Mouse (Mus musculus): ENCODE results near the gene Ifngr1. TPM values are rescaled to one million over a fixed set of nuclear protein-coding genes. Genes with fewer than 3 reads are reported as not detected.

Gene Ifngr1
- total RNA-seq, 2 experiments from 2014 or later: 51.3 to 56.1 TPM

DNA sequence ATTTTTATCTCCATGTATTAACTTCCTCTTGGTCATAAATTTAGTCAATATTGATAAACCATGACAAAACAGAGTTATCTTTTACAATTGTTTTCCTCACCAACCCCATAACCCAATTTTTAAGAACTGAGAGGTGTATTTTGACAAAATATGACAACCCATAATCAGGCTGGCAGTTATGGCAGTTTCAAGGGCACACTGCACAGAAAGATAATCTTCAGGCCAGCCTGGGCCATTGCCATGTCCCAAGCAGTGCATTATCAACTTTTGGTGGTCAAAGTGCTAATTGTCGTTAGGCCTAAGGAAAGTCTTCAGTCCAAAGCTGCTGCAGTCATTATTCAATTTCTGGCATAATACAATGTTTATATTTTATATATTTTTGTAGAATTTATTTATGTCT, 6.9 kb upstream of the Ifngr1 start:
- no peak for DNase-seq (ENCODE audit: low spot score in 2 of 2)

DNA sequence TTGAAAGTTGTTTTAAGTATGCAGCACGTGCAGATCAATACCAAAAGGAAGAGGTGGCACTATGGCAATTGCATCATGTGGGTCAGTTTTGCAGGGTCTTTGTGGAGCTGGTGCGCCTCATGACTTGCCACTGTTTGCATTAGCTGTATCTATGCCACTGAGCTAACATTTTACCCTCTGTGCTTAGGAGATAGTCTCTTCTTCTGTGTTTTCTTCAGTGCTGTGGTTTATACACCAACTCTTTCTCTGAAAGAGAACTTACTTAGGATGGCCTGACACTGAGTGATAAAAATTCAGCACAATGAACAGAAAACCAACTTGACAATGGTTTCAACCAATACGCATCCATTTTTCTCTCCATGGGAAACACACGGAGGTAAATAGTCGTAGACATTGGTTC, 5.9 kb upstream of the Ifngr1 start:
- DNase-seq (ENCODE audit: low spot score in 2 of 2): no peak

- DNase-seq (ENCODE audit: low spot score in 2 of 2): no peak
Measured at GRCm38 (mm10) chr10:19587281-19587680, 4.5 kb upstream of the Ifngr1 start.

DNA sequence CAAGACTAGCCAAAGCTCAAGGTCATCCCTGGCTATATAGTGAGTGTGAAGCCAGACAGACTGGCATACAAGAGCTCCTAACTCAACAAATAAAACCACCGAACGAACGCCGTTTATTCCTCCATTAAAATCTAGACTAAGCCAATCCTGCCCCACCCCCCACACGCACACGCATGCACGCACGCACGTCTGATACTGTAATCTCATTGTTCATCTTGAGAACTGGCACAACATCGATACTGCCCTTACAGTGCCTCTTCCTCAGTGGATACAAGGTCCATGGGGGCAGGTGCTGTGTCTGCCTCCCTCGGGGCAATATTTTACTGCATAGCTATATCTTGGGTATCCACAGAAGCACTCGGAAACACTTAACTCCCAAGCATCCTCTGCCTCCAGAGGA, 2.1 kb upstream of the Ifngr1 start:
- DNase-seq (ENCODE audit: low spot score in 2 of 2): no peak

GRCm38 (mm10) chr10:19591286-19591640, 486 bp upstream of the Ifngr1 start:
- DNase-seq (ENCODE audit: low spot score in 2 of 2): no peak

DNA sequence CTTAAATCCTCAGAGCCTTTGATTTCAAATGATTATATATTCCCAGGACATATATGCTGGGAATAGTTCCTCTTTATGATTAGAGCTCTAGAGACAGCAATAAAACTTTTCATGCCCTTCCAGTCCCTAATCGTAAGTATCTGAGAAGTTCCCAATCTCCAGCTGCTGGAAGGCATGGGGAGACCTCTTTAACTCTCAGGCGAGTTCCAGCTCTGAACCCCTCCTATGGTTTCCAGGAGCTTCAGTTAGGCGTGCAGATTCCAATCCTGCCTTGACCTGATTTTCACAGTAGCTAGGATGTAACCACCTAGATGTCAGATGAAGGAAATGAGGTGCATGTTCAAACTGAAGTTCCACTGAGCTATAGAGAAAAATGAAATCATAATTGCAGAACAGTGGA, 807 bp downstream of the Ifngr1 start:
- no peak for DNase-seq (ENCODE audit: low spot score in 2 of 2)

GRCm38 (mm10) chr10:19593296-19593695, 1.5 kb downstream of the Ifngr1 start:
- no peak for DNase-seq (ENCODE audit: low spot score in 2 of 2)

DNA sequence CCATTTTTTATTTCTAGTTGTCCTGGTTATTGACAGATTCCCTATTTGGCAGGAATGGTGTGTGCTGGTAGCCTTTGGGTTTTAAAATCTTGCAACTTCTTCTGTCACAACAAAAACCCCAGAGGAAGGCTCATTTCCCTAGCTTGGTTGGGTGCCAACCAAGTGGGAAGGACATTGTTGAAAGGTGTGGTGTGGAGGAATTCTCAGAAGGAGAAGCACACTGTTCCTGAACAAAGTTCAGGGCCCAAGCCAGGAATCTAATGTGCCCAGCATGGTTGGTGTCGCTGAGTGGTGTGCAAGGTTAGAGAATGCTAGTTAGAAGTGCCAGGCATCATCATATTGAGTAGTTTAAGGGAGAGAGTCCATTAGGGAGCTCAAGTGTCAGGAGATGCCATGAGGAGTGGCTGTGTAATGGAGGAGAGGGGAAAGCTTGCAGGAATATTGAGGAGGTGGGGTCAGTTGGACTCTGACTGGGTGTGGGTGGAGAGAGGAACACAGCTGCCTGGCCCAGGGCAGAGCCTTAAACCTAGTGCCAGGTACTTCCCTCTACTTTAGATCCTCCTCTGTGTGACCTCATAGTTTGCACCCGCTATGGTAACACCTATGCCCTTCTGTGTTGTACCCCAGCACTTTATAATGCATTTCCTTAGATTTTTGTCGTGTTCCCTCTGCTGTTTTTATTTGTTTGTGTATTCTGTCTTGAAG, 2.6 kb downstream of the Ifngr1 start:
- no peak for DNase-seq (ENCODE audit: low spot score in 2 of 2)

GRCm38 (mm10) chr10:19596866-19597265, 5.1 kb downstream of the Ifngr1 start:
- no peak for DNase-seq (ENCODE audit: low spot score in 2 of 2)

GRCm38 (mm10) chr10:19598091-19598490, 6.3 kb downstream of the Ifngr1 start:
- DNase-seq (ENCODE audit: low spot score in 2 of 2): no peak

DNA sequence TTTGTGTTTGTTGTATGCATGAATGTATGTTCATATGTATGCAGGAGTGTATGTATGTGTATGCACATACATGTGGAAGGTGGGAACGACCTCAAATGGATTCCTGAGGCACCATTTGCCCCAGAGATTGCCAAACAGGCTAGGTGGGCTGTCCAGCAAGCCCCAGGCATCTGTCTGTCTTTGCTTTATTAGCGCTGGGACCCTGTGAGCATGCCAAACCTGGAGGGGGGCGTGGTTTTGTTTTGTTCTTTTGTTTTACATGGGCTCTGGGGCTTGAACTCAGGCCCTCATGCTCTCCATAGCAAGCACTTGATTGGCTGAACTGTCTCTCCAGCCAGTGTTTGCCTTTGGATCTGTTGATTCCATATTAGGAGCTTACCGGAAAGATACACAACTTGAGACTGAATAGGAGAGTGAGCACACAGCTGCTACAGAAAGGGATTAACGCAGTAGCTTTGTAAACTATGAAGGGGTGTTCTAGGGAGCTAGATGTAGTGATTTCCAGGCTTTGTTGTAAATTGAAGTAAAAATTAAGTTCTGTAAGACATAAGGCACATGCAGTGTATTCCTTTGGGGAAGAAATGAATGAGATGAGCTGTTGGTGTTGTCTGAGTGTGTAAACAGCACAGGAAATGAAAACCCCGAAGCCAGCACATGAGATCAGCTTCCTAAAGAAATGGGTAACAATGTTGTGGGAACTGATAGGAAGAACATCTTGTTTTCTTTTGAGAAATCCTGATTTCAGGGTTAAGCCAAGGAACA, 7.8 kb downstream of the Ifngr1 start:
- no peak for DNase-seq (ENCODE audit: low spot score in 2 of 2)

DNA sequence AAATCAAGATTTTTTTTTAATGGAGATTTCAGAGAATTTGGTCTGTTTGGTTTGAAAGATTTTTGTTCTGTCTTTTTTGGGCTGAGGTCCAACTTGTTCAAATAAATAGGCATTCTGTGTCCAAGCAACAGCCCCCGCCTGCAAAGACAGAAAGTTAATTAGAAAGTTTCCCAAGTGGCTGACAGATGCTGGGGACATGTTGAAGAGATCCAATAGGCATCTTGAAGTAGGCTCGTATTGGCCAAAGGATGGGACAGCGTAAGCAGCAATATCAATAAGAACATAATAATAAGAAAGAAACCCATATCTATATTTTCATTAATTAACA, 8.3 kb downstream of the Ifngr1 start:
- no peak for DNase-seq (ENCODE audit: low spot score in 2 of 2)

DNA sequence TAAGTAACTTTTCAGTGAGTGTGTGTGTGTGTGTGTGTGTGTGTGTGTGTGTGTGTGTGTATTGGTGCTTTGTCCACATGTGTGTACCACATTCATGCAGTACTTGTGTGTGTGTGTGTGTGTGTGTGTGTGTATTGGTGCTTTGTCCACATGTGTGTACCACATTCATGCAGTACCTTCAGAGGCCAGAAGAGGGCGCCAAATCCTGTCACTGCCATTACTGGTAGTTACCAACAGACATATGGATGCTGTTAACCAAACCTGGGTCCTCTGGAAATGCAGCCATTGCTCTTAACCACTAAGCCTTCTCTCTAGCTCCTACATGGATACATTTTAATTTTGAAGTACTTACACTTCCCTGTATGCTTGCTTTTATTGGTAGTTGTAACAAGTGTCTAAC, 9.8 kb downstream of the Ifngr1 start:
- DNase-seq (ENCODE audit: low spot score in 2 of 2): peak; percentile 46 to 58

- DNase-seq (ENCODE audit: low spot score in 2 of 2): no peak
Measured at GRCm38 (mm10) chr10:19603231-19603630, 11.5 kb downstream of the Ifngr1 start.

GRCm38 (mm10) chr10:19609125-19609524, 17.4 kb downstream of the Ifngr1 start:
- DNase-seq (ENCODE audit: low spot score in 2 of 2): no peak

GRCm38 (mm10) chr10:19611616-19612015, 19.9 kb downstream of the Ifngr1 start:
- no peak for DNase-seq (ENCODE audit: low spot score in 2 of 2)

DNA sequence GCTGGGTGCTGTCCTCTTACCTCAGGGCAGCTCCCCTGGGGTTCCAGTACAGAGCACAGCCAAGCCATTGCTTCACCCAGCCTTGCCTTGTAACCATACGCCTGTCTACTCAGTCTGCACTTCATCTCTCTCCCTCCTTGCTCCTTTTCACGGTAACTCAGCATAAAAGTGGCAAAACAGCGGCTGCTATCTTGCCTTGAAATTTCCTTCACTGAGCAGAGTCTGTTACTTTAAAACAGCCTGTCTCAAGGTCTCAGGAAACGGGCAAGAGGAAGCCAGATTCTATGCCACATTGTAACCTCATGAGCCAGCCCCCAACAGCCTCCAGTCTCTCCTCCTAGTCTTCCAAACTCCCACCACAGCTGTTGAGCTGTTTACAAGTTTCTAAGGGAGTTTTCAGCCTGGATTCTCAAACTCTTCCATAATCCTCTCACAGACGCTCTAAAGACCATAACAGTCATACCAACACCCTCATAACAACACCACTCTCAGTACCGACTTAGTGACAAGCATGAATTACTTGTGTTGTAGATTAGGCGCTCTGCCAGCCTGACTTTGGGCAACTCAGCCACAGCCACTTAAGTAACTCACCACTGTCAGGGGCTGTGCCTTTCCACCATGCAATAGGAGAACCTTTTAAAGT, 21.5 kb downstream of the Ifngr1 start:
- no peak for DNase-seq (ENCODE audit: low spot score in 2 of 2)

DNA sequence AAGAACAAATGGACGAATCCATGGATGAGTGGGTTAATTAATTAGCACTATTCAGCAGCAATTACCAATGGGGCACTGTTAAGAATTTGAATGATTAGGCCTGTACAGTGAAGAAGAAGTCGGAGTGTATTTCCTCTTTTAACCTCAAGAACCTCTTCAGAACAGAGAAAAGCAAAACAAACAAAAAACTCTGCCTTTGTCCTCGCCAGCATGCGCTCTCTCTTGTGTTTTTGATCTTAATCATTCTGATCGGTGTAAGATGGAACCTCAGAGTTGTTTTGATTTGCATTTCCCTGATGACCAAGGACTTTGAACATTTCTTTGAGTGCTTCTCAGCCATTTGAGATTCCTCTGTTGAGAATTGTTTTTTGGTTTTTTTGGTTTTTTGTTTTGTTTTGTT, 28.0 kb downstream of the Ifngr1 start:
- DNase-seq (ENCODE audit: low spot score in 2 of 2): no peak

DNA sequence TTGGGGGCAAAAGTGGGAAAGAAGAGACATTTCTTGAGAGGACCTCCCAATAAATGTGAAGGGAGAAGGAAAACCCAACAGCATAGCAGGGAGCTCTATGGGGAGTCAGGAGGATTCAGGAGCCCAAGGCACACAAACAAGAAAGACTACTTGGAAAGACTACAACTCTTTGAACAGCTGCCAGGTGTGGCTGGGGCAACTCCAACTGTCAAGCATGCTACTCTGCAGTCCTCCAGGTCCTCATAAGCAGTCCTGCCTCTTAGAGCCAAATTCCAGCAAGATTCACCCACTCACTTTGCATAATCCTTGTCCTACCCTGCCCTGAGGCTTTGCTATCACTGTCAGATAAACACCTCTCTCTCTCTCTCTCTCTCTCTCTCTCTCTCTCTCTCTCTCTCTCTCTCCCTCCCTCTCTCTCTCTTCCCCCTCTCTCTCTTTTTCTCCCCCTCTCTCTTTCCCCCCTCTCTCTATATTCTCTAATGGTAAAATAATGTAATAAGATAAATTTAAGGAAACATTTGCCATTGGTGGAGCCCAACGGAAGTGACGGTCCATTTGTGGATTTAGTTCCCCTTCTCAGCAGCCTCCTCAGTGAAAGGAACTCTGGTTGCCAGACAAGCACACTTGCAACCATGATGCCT, 29.8 kb downstream of the Ifngr1 start, which contains the start of gene Il22ra2:
TSS of gene Il22ra2 (plus strand) at position 591 of the 641 bp plus-strand sequence.
- no peak for DNase-seq (ENCODE audit: low spot score in 2 of 2)

DNA sequence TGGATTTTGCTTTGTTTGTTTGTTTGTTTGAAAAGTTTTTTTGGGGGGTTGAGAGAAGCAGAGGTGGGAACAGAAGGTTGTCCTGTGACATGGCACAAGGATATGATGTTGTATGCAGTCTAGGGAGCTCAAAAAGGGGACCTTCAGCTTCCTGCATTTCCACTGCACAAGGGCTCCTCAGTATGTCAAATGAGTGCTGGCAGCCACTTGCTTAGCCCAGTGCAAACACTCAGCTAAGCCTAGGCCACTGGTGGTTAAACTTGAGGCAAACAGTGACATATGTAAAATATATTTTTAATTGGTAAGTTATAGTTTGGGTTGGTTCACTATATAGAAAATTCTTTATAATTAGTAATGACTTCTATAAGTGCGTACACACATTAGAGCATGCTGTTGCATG, 32.9 kb downstream of the Ifngr1 start:
- DNase-seq (ENCODE audit: low spot score in 2 of 2): no peak

DNA sequence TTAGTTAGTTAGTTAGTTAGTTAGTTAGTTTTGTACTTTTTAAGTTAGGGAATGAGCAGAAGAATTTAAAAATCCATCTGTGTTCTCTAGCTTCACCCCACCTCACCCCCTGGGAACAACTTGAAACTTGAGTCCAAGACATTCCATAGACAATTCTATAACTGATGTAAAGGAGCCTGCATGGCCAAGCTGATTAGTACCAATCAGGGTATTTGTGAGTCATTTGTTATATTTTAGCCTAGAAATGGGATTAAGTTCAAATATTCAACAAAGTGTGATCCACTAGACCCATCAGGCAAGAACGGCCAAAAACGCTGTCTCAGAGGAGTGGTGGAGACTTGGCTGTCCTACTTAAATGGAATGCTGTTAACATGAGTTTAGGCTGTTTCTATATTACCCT, 35.6 kb downstream of the Ifngr1 start:
- no peak for DNase-seq (ENCODE audit: low spot score in 2 of 2)

DNA sequence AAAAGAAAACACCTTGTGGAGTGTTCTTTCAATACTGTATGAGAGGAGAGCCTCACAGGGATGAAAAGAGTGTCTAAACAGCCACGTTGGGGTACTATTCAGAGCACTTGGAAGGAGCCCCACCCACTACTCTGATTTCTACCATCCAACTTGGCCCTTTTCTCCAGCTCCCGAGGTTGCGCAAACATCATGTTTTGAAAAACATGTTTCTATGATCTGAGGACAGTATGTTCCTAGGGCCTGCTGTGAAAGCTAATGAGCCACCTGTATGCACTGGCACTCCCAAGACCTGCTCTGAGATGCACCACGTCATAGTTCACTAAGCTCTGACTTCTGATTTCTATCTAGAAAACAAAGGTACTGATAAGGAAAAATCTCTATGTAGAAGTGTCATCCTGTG, 36.0 kb downstream of the Ifngr1 start:
- DNase-seq (ENCODE audit: low spot score in 2 of 2): no peak
